Mouse (Mus musculus) forebrain, embryonic 16.5 days (tissue): ENCODE measurements around the gene Pate2. TPM values are rescaled to one million over a fixed set of nuclear protein-coding genes. Genes with fewer than 3 reads are reported as not detected.

ENCODE experiments used
- ATAC-seq: fragments of 200-750 bp; cut with Nextera tagmentation; 2 replicates; pipeline ENCODE4 v1.8.0; 2017; ENCODE audit warnings: mild to moderate bottlenecking, moderate library complexity
- H3K27ac ChIP-seq: fragments of 300-500 bp; sonication (generic); 2 replicates; pipeline ENCODE4 v1.5.1; 2014; ENCODE audit warnings: low read length, control low read depth
- H3K27me3 ChIP-seq: fragments of 300-500 bp; sonication (generic); replicated peaks from 2 replicates; pipeline ENCODE4 v1.6.1; 2014; ENCODE audit warnings: low read length; ENCODE audit not compliant: control insufficient read depth, insufficient read depth
- H3K36me3 ChIP-seq: fragments of 300-500 bp; sonication (generic); 2 replicates; pipeline ENCODE4 v1.6.1; 2014; ENCODE audit not compliant: control insufficient read depth, insufficient read depth
- H3K4me1 ChIP-seq: fragments of 300-500 bp; sonication (generic); replicated peaks from 2 replicates; pipeline ENCODE4 v1.6.1; 2014; ENCODE audit warnings: low read length; ENCODE audit not compliant: control insufficient read depth, insufficient read depth
- H3K4me2 ChIP-seq: fragments of 300-500 bp; sonication (generic); 2 replicates; pipeline ENCODE4 v1.6.1; 2014; ENCODE audit warnings: mild to moderate bottlenecking, low read length, control low read depth
- H3K4me3 ChIP-seq: fragments of 300-500 bp; sonication (generic); replicated peaks from 2 replicates; pipeline ENCODE4 v1.5.1; 2014; ENCODE audit warnings: mild to moderate bottlenecking, low read length, control low read depth
- H3K9ac ChIP-seq: fragments of 300-500 bp; sonication (generic); replicated peaks from 2 replicates; pipeline ENCODE4 v1.6.1; 2014; ENCODE audit warnings: low read depth, low read length, control low read depth
- H3K9me3 ChIP-seq: fragments of 300-500 bp; sonication (generic); 2 replicates; pipeline ENCODE4 v1.6.1; 2016; ENCODE audit warnings: low read length; ENCODE audit not compliant: control insufficient read depth
- WGBS: fragments of 180-500 bp; shearing (Covaris S2); extraction: QIAGEN DNeasy Blood & Tissue Kit; methylation state at CpG from one replicate; pipeline ENCODE4 v1.1.7; 2014; 5-methylcytosine and 5-hydroxymethylcytosine counted together
- polyA plus RNA-seq: library from polyadenylated mRNA; unstranded; fragments of >200 nt; fragmentation: Nextera tagmentation; extraction: Ambion mirVana; gene quantifications from 2 replicates; pipeline ENCODE4 v1.2.1, GENCODE M21; 2015

Gene Pate2
- 1.3 and 2.3 TPM in 2 replicates for polyA plus RNA-seq

DNA sequence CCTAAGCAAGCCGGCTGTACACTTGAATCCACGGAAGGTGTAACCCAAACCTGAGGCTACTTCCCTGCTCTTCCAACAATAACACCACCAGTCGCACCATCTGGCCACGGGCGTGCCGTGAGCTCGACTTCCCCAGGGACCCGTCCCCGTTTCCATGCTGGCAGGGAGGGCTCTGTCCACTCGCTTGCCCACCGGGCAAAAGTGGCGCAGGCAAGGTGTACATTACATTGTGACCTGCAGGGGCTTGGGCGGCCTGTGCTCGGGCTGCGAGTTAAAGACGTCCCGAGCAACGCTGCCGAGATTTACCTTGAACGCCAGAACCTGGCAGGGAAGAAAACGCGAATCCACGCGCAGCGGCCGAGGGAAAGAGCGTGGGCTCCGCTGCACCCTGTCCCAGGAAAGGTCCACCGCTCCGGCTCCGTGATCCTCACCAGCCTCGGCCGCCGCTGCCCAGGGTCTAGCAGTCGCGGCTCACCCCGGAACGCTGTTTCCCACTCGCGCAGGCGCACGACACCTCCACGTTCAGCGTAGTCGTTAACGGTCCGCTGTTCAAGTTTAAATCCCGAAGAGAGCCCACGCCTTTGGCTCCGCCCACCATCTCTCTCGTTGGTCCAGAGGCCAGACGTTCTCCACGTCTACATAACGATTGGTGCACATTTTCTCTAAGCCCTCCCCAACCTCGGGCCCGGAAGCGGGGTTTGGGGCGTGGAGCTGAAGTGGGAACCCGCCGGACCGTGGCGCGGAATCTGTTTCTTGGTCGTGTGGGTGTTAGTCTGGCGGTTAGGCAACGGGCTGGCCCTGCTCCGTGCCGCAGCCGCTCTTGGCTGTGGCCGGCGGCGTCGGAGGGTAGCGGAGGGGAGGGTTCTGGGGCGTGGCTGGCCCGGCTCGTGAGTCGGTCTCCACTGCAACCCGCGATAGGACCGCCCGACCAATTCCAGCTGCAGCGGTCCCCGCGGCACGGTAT is at the start of gene Pate2, which contains the start of gene Hyls1:
Gene Pate2, plus strand, starts transcription at position 714 of the 964 bp plus-strand sequence.
Gene Hyls1, minus strand, starts transcription at position 828 of the 964 bp plus-strand sequence.
- H3K9ac ChIP-seq: peak within 1 kb of the TSS; percentile 78
- under 1% methylated on average over 86 of the region's 86 CpGs for WGBS
- peak within 1 kb of the TSS; percentile 81 for H3K4me2 ChIP-seq
- H3K4me1 ChIP-seq: peaks cover 10% of the 10 kb centered on the region
- H3K27me3 ChIP-seq: peaks cover 3% of the 10 kb centered on the region
- H3K36me3 ChIP-seq: peaks cover 23% of the 10 kb centered on the region
- peak; percentile 99 for ATAC-seq
- peak within 1 kb of the TSS; percentile 76 for H3K4me3 ChIP-seq
- H3K27ac ChIP-seq: peak within 1 kb of the TSS; percentile 91
- no peaks in the 10 kb centered on the region for H3K9me3 ChIP-seq

DNA sequence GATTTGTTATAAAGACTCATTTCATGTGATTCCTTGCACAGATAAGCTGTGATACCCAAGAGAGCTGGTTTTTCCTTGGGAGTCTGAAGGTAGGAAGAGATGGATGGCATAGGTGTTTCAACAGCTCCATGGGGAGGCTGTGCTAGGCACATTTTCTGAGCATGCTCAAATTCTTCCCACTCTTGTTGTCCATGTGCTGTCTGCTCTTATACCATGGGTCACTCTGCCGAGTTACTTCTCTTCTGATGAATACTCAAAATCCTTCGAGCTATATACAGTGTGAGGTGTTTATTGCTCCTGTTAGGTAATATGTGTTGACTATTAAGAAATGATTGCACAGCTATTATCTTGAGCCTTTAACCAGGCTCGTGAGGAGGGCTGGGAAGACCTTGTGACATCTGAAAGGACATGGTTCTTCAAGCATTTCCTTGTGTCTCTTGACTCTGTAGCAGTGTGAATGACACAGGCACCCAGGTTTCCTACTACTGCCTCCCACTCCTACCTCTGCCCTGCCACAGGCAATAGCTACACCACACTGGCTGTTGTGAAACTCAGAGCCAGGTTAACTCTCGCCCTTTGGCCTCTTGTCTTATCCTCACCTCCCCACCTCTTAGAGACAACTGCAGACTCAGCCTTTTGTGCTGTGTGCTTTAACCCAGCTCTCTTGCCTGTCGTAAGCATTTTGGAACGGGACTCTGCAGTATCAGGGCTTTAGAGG is 49.3 kb upstream of the Pate2 start:
- no peak overlapping the region for H3K9ac ChIP-seq
- peaks cover 23% of the 10 kb centered on the region for H3K4me1 ChIP-seq
- WGBS: 76% methylated on average over 6 of the region's 6 CpGs
- no peak for ATAC-seq
- H3K36me3 ChIP-seq: no peaks in the 10 kb centered on the region
- no peaks in the 10 kb centered on the region for H3K9me3 ChIP-seq
- H3K4me2 ChIP-seq: no peak overlapping the region
- no peaks in the 10 kb centered on the region for H3K27me3 ChIP-seq
- H3K4me3 ChIP-seq: no peak overlapping the region
- H3K27ac ChIP-seq: no peak overlapping the region

DNA sequence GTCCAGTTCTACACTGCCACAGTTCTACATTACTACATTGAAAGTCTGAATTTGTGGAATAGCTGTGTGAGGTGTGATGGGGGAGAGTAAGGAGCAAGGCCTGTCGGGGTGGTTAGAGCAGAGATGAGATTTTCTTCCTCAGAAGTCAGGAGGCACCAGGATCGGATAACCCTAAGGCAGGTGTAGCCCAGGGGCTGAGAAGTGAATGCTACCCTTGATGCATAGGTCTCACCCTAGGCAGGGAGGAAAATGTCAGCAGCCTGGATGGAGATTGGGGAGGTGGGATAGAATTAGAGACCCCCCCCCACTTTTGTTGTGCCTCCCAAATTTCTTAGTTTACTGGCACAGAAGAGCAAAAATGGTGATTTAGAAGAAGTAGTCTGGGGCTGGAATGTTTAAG is 47.8 kb upstream of the Pate2 start:
- no peaks in the 10 kb centered on the region for H3K9me3 ChIP-seq
- H3K27ac ChIP-seq: no peak overlapping the region
- no peaks in the 10 kb centered on the region for H3K36me3 ChIP-seq
- peaks cover 23% of the 10 kb centered on the region for H3K4me1 ChIP-seq
- no peak overlapping the region for H3K4me3 ChIP-seq
- WGBS: 81% methylated on average over 2 of the region's 2 CpGs
- no peak overlapping the region for H3K4me2 ChIP-seq
- H3K9ac ChIP-seq: no peak overlapping the region
- ATAC-seq: no peak
- no peaks in the 10 kb centered on the region for H3K27me3 ChIP-seq

DNA sequence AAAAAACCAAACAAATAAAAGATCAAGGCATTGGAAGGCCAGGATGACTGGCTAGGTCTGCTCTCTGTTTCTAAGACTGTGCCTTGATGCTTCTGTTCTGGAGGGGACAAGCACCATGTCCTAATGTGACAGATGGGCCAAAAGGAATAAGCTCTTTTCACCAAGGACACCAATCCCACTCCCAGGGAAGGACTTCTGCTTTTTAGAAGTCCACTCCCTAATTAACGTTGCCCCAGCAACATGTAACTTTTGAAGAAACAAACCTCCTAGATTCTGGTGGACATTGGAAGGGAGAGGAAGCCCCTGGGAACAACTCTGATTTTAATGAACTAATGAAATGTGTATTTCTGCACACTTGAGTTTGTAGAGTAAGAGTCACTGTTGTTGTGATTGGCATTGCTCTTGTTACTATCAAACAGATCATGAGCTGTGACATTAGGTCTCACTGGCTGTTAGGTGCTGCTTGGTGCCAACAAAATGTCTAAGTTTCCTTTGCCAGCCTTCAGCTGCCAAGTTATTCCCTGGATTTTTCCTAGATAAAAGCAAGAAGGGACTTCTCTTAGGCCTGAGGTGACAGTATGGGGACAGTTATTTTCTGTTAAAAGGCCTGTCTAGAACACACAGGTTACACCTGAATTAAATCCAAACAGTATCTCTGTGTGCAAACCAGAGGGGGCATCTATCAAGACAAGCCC is 47.1 kb upstream of the Pate2 start:
- Histone ChIP-seq H3K4me1 (peaks cover 23% of the 10 kb centered on the region), H3K9ac (no peak overlapping the region), H3K36me3 (no peaks in the 10 kb centered on the region), H3K4me3 (no peak overlapping the region), H3K27me3 (no peaks in the 10 kb centered on the region), H3K27ac (peak overlapping the region; percentile 46), H3K9me3 (no peaks in the 10 kb centered on the region), H3K4me2 (no peak overlapping the region)
- 0 out of 2 replicates have a peak, but pooled peaks have one; percentile 11 for ATAC-seq
- WGBS: 58% methylated on average over 1 of the region's 1 CpGs

DNA sequence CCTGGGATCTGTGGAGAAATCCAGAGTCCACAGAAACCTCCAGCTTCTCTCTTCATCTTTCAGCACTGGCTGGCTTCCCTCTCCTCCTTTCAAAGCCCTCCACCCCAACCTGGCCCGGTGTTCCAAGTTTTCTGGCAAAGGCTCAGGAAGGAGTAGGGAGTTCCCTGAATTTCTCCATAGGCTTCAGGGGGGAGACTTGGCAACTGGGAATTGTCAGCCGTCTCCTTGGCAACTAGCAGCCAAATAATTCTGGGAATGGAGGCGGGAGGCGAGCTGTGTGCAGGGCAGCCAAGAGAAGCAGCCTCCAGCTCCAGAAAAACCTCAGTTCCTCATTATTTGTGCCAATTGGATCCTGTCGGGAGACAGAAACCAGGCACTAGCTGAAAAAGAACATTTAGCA is 46.5 kb upstream of the Pate2 start:
- peak; percentile 91 for ATAC-seq
- Histone ChIP-seq H3K27ac (peak overlapping the region; percentile 46), H3K27me3 (no peaks in the 10 kb centered on the region), H3K4me3 (no peak overlapping the region), H3K9ac (no peak overlapping the region), H3K4me1 (peaks cover 23% of the 10 kb centered on the region), H3K9me3 (no peaks in the 10 kb centered on the region), H3K4me2 (peak overlapping the region; percentile 21), H3K36me3 (no peaks in the 10 kb centered on the region)
- 7% methylated on average over 5 of the region's 5 CpGs for WGBS

DNA sequence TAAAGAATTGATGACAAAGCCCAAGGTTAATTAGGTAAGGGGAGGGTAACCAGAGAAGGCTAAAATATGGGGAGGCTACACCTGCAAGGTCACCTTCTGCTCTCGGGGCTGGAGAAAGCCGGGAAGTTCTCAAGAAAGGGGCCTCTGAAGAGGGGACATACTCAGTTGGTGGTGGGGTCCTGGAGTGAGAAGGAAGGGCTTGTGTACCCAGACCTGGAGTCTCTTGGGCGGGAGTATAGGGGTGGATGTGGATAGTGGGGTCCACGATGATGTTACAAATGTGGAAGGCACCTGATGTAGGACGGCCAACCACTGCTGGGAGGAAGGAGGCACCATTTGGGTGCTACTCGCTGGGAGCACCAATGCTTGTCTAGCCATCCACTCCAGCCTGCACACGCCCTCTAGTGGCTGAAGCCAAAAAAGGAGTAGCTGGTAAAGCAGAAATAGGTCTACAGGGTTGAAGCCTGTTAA is 46.1 kb upstream of the Pate2 start:
- H3K9me3 ChIP-seq: no peaks in the 10 kb centered on the region
- WGBS: 8% methylated on average over 7 of the region's 7 CpGs
- H3K27me3 ChIP-seq: no peaks in the 10 kb centered on the region
- H3K36me3 ChIP-seq: no peaks in the 10 kb centered on the region
- peak overlapping the region; percentile 21 for H3K4me2 ChIP-seq
- no peak overlapping the region for H3K4me3 ChIP-seq
- ATAC-seq: peak; percentile 84
- peak overlapping the region; percentile 46 for H3K27ac ChIP-seq
- no peak overlapping the region for H3K9ac ChIP-seq
- peaks cover 23% of the 10 kb centered on the region for H3K4me1 ChIP-seq

DNA sequence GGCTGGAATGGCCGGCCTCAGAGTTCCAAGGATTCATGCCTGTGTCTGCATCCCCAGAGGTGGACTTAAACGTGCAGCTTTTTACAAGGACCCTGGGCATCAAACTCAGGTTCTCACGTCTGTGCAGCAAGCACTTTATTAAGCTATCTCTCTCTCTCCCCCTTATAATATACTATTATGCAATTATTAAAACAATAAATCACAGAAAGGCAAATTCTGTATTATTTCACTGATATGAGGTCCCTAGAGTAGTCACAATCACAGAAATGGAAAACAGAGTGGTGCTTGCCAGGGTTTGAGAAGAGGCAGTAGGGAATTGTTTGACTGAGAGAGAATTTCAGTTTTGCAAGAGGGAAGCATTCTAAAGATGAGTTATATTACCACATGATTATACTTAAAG is 40.9 kb upstream of the Pate2 start:
- Histone ChIP-seq H3K4me1 (peaks cover 6% of the 10 kb centered on the region), H3K4me2 (no peak overlapping the region), H3K9me3 (no peaks in the 10 kb centered on the region), H3K27me3 (no peaks in the 10 kb centered on the region), H3K36me3 (no peaks in the 10 kb centered on the region), H3K27ac (no peak overlapping the region), H3K9ac (no peak overlapping the region), H3K4me3 (no peak overlapping the region)
- no peak for ATAC-seq
- 62% methylated on average over 3 of the region's 3 CpGs for WGBS

DNA sequence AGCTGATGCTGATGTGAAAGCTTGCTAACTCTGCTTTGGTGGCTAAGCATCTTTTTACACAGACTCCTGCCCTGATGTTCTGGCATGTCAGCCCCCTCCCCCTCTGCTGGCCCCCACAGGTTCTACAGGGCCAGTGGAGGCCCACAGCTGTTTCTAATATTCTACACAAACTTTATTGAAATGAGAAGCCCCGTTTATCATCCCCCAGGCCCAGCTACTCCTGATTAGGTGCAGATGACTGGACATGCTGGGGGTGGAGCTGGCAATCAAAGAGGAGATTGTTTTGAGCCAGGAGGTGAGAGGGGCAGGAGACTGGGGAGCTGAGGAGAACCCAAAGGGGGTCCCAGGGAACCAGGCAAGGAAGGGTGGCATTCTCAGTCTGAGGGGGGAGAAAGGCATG is 40.3 kb upstream of the Pate2 start:
- 11% methylated on average over 1 of the region's 1 CpGs for WGBS
- ATAC-seq: no peak

More for the DNA sequence above, 40.3 kb upstream of the Pate2 start:
- H3K4me3 ChIP-seq: no peak overlapping the region
- no peaks in the 10 kb centered on the region for H3K27me3 ChIP-seq
- no peaks in the 10 kb centered on the region for H3K9me3 ChIP-seq
- no peaks in the 10 kb centered on the region for H3K36me3 ChIP-seq
- H3K4me2 ChIP-seq: no peak overlapping the region
- no peak overlapping the region for H3K9ac ChIP-seq
- no peak overlapping the region for H3K27ac ChIP-seq
- H3K4me1 ChIP-seq: no peaks in the 10 kb centered on the region
